Mouse (Mus musculus): Measurements from ENCODE around the gene Gstt1. TPM values are rescaled to one million over a fixed set of nuclear protein-coding genes. Genes with fewer than 3 reads are reported as not detected.

Gstt1 gene
- polyA plus RNA-seq, 1 experiment = 11.5 TPM

GRCm38 (mm10) chr10:75760311-75760710, 38.1 kb downstream of the Gstt1 start:
- TF ChIP-seq POLR2A (IDR thresholded peaks at IDR 0.05; ENCODE audit: borderline replicate concordance, extremely low read depth, insufficient read depth, insufficient read length, poor library complexity, severe bottlenecking) (no peak), CTCF (IDR thresholded peaks at IDR 0.05; ENCODE audit: borderline replicate concordance, extremely low read depth, insufficient read depth, insufficient read length) (no peak)
- no peak for DNase-seq (ENCODE audit: low read depth)

- no peak for DNase-seq (ENCODE audit: low read depth)
- no peak for TF ChIP-seq CTCF (IDR thresholded peaks at IDR 0.05; ENCODE audit: borderline replicate concordance, extremely low read depth, insufficient read depth, insufficient read length)
- TF ChIP-seq POLR2A (IDR thresholded peaks at IDR 0.05; ENCODE audit: borderline replicate concordance, extremely low read depth, insufficient read depth, insufficient read length, poor library complexity, severe bottlenecking) = no peak
Observed at GRCm38 (mm10) chr10:75756719-75757118, 41.7 kb downstream of the Gstt1 start.

- TF ChIP-seq CTCF (IDR thresholded peaks at IDR 0.05; ENCODE audit: borderline replicate concordance, extremely low read depth, insufficient read depth, insufficient read length) (peak; percentile 91; the same call in 1 of the 2 replicates), POLR2A (IDR thresholded peaks at IDR 0.05; ENCODE audit: borderline replicate concordance, extremely low read depth, insufficient read depth, insufficient read length, poor library complexity, severe bottlenecking) (no peak)
- DNase-seq (ENCODE audit: low read depth) = peak; percentile 92
Observed at GRCm38 (mm10) chr10:75744017-75744416, 54.4 kb downstream of the Gstt1 start.

- peak; percentile 61 for DNase-seq (ENCODE audit: low read depth)
- TF ChIP-seq POLR2A (IDR thresholded peaks at IDR 0.05; ENCODE audit: borderline replicate concordance, extremely low read depth, insufficient read depth, insufficient read length, poor library complexity, severe bottlenecking) (no peak), CTCF (IDR thresholded peaks at IDR 0.05; ENCODE audit: borderline replicate concordance, extremely low read depth, insufficient read depth, insufficient read length) (no peak)
Observed at GRCm38 (mm10) chr10:75743369-75743768, 55.0 kb downstream of the Gstt1 start.

- DNase-seq (ENCODE audit: low read depth) = no peak
- TF ChIP-seq POLR2A (IDR thresholded peaks at IDR 0.05; ENCODE audit: borderline replicate concordance, extremely low read depth, insufficient read depth, insufficient read length, poor library complexity, severe bottlenecking) (no peak), CTCF (IDR thresholded peaks at IDR 0.05; ENCODE audit: borderline replicate concordance, extremely low read depth, insufficient read depth, insufficient read length) (no peak)
Observed at GRCm38 (mm10) chr10:75740866-75741265, 57.5 kb downstream of the Gstt1 start.

Other genes with a start within 250 kb of the Gstt1 start
- gene Lrrc75b, start 238.3 kb downstream of the Gstt1 start, polyA plus RNA-seq (2012; rRNA removed) = 22.7 and 38.8 TPM in 2 replicates
- 2.3 and 2.6 TPM in 2 replicates for gene Ggt1, start 237.0 kb downstream of the Gstt1 start, polyA plus RNA-seq (2012; rRNA removed)
- 5.2 and 6.7 TPM in 2 replicates for gene Ggt5, start 209.2 kb downstream of the Gstt1 start, polyA plus RNA-seq (2012; rRNA removed)
- gene Susd2, start 154.6 kb downstream of the Gstt1 start, polyA plus RNA-seq (2012; rRNA removed) = 2.9 and 4.8 TPM in 2 replicates
- 43.8 and 56.6 TPM in 2 replicates for gene Cabin1, start 34.2 kb downstream of the Gstt1 start, polyA plus RNA-seq (2012; rRNA removed)
- gene Ddt, start 25.2 kb downstream of the Gstt1 start, polyA plus RNA-seq (2012; rRNA removed) = 55.9 and 69.3 TPM in 2 replicates
- gene Gm20441, start 17.6 kb downstream of the Gstt1 start, polyA plus RNA-seq (2012; rRNA removed) = not detected in 2 replicates
- gene Gstt3, start 17.2 kb downstream of the Gstt1 start, polyA plus RNA-seq (2012; rRNA removed) = 1.1 TPM in 2 replicates
- not detected in 2 replicates for gene Gstt4, start 24.0 kb upstream of the Gstt1 start, polyA plus RNA-seq (2012; rRNA removed)
- 7.7 and 9.2 TPM in 2 replicates for gene Gstt2, start 38.8 kb upstream of the Gstt1 start, polyA plus RNA-seq (2012; rRNA removed)
- 1,693 and 2,722 TPM in 2 replicates for gene Mif, start 61.7 kb upstream of the Gstt1 start, polyA plus RNA-seq (2012; rRNA removed)
- gene Derl3, start 94.8 kb upstream of the Gstt1 start, polyA plus RNA-seq (2012; rRNA removed) = 1.7 and 5.7 TPM in 2 replicates
- 129 and 165 TPM in 2 replicates for gene Smarcb1, start 123.0 kb upstream of the Gstt1 start, polyA plus RNA-seq (2012; rRNA removed)
- gene Chchd10, start 134.5 kb upstream of the Gstt1 start, polyA plus RNA-seq (2012; rRNA removed) = 28.6 and 40.4 TPM in 2 replicates
- gene Mmp11, start 137.9 kb upstream of the Gstt1 start, polyA plus RNA-seq (2012; rRNA removed) = 28.8 and 38.5 TPM in 2 replicates
- 0.71 and 1.4 TPM in 2 replicates for gene Gm867, start 142.1 kb upstream of the Gstt1 start, polyA plus RNA-seq (2012; rRNA removed)
- 0.16 TPM in 1 of 2 replicates, not detected in the other for gene Vpreb3, start 144.5 kb upstream of the Gstt1 start, polyA plus RNA-seq (2012; rRNA removed)
- 0.05 TPM in 2 replicates for gene Gm5134, start 155.9 kb upstream of the Gstt1 start, polyA plus RNA-seq (2012; rRNA removed)
- gene Zfp280b, start 234.1 kb upstream of the Gstt1 start, polyA plus RNA-seq (2012; rRNA removed) = 10.8 and 12.3 TPM in 2 replicates

Data from brain, embryonic 14.5 days (tissue).